Mouse (Mus musculus) lung, embryonic 15.5 days (tissue): ENCODE results near the gene C330021F23Rik. TPM values are rescaled to one million over a fixed set of nuclear protein-coding genes. Genes with fewer than 3 reads are reported as not detected.

Source experiments
- ATAC-seq: fragments of 200-750 bp; cut with Nextera tagmentation; 2 replicates; pipeline ENCODE4 v1.8.0; 2017; ENCODE audit warnings: moderate number of reproducible peaks, borderline replicate concordance; ENCODE audit not compliant: low FRiP score, low TSS enrichment; ENCODE audit errors: extremely low read depth
- H3K27ac ChIP-seq: fragments of 300-500 bp; sonication (generic); 2 replicates; pipeline ENCODE4 v1.5.1; 2015; ENCODE audit warnings: moderate library complexity, mild to moderate bottlenecking, inconsistent platforms
- H3K27me3 ChIP-seq: fragments of 300-500 bp; sonication (generic); 2 replicates; pipeline ENCODE4 v1.6.1; 2015; ENCODE audit warnings: inconsistent platforms
- H3K36me3 ChIP-seq: fragments of 300-500 bp; sonication (generic); 2 replicates; pipeline ENCODE4 v1.6.1; 2015; ENCODE audit warnings: inconsistent platforms
- H3K4me1 ChIP-seq: fragments of 300-500 bp; sonication (generic); 2 replicates; pipeline ENCODE4 v1.6.1; 2015; ENCODE audit warnings: inconsistent platforms
- H3K4me2 ChIP-seq: fragments of 300-500 bp; sonication (generic); 2 replicates; pipeline ENCODE4 v1.6.1; 2015; ENCODE audit warnings: inconsistent platforms, mild to moderate bottlenecking, moderate library complexity
- H3K4me3 ChIP-seq: fragments of 300-500 bp; sonication (generic); 2 replicates; pipeline ENCODE4 v1.5.1; 2015; ENCODE audit warnings: mild to moderate bottlenecking, inconsistent platforms
- H3K9ac ChIP-seq: fragments of 300-500 bp; sonication (generic); 2 replicates; pipeline ENCODE4 v1.6.1; 2015; ENCODE audit warnings: inconsistent platforms
- H3K9me3 ChIP-seq: fragments of 300-500 bp; sonication (generic); 2 replicates; pipeline ENCODE4 v1.6.1; 2016; ENCODE audit warnings: inconsistent platforms
- WGBS: fragments of 180-500 bp; shearing (Covaris S2); methylation state at CpG from one replicate; pipeline ENCODE4 v1.1.7; 2015; 5-methylcytosine and 5-hydroxymethylcytosine counted together
- polyA plus RNA-seq: library from polyadenylated mRNA; unstranded; fragments of >200 nt; fragmentation: Nextera tagmentation; extraction: Ambion mirVana; gene quantifications from 2 replicates; pipeline ENCODE4 v1.2.1, GENCODE M21; 2015

The C330021F23Rik gene
- 0.77 and 1.1 TPM in 2 replicates for polyA plus RNA-seq

DNA sequence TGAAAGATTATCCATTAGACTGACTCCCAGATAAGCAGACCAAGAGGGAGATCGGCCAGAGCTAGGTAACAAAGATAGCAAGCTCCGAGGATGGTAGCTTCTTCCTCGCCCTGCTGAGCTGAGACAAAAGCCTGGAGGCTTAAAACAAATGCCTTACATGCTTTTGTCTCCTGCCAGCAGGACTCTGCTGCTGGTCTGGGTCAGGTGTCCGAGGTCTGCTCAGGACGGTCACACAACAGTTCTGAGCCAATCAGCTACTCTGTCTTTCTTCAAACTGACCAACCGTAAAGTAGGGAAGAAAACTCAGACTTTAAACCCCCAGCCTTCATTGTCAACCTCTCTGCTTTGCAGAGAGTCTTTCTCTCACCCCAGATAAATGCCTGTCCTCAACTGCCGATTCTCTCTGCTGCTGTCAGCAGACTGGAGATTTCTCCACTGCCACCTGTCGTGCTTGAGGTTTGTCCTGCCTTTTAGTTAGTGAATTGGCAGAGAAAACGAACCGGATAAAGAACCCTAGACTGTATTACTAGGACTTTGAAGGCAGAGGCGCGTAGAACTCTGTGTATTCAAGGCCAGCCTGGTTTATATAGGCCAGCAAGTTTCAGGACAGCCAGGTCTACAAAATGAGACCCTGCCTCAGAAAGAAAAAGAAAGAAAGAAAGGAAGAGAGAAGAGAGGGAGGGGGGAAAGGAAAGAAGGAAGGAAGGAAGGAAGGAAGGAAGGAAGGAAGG, at the start of gene C330021F23Rik:
Gene C330021F23Rik (plus strand): TSS at position 350 of the 731 bp plus-strand sequence.
- no peak for ATAC-seq
- Histone ChIP-seq H3K27me3 (no peaks in the 10 kb centered on the region), H3K4me1 (0 out of 2 replicates have a peak, but pooled peaks cover 4% of the 10 kb centered on the region), H3K4me3 (no peak within 1 kb of the TSS), H3K27ac (no peak within 1 kb of the TSS), H3K4me2 (peak within 1 kb of the TSS; percentile 33), H3K9ac (no peak within 1 kb of the TSS), H3K36me3 (no peaks in the 10 kb centered on the region), H3K9me3 (no peaks in the 10 kb centered on the region)
- 5% methylated on average over 12 of the region's 12 CpGs for WGBS

DNA sequence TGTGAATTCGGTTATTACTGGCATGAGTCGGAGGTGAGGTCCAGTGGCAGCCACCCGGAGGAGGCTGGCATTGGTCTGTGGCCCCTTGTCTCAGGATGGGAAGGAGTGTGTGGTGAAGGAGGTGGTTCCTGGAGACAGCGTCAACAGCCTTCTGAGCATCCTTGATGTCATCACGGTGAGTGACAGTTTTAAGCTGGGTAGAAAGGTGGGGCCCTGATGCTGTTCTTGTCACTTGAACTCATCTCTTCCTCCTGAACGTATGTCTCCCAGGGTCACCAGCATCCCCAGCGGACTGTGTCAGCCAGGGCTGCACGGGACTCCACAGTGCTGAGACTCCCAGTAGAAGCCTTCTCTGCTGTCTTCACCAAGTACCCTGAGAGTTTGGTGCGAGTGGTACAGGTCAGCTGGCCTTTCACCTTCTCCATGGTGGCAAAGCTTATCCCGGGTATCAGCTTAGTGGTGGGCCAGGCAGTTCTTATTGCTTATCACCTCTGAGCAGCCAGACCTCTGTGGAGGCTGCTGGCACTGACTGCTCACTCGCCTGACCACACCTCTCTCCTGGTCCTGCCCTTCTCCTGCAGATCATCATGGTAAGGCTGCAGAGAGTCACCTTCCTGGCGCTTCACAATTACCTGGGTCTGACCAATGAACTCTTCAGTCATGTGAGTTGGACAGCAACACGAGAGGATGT, 45.6 kb upstream of the C330021F23Rik start:
- Histone ChIP-seq H3K4me1 (0 out of 2 replicates have a peak, but pooled peaks cover 8% of the 10 kb centered on the region), H3K9me3 (no peaks in the 10 kb centered on the region), H3K4me2 (no peak overlapping the region), H3K4me3 (no peak overlapping the region), H3K27me3 (no peaks in the 10 kb centered on the region), H3K36me3 (peaks cover 44% of the 10 kb centered on the region), H3K27ac (no peak overlapping the region), H3K9ac (no peak overlapping the region)
- WGBS, result 90% methylated on average over 13 of the region's 13 CpGs
- peak; percentile 56; the same call in 1 of the 2 replicates for ATAC-seq

DNA sequence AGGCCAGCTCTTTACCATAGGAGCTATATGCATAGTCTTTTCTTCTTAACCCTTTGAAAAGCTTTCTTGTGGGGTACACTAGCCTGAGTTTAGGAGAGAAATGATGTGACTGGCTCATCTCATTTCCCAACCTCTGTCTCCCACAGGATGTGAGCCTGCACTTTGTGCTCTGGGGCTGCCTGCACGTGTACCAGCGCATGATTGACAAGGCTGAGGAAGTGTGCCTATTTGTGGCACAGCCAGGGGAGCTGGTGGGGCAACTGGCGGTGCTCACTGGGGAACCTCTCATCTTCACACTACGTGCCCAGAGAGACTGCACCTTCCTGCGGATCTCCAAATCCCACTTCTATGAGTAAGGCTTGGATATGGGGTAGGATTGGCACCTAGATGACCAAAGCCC, 37.0 kb upstream of the C330021F23Rik start:
- Histone ChIP-seq H3K27ac (no peak overlapping the region), H3K4me1 (no peaks in the 10 kb centered on the region), H3K4me2 (no peak overlapping the region), H3K36me3 (peaks cover 25% of the 10 kb centered on the region), H3K4me3 (no peak overlapping the region), H3K9ac (no peak overlapping the region), H3K9me3 (no peaks in the 10 kb centered on the region), H3K27me3 (no peaks in the 10 kb centered on the region)
- WGBS, result 86% methylated on average over 5 of the region's 5 CpGs
- no peak for ATAC-seq

DNA sequence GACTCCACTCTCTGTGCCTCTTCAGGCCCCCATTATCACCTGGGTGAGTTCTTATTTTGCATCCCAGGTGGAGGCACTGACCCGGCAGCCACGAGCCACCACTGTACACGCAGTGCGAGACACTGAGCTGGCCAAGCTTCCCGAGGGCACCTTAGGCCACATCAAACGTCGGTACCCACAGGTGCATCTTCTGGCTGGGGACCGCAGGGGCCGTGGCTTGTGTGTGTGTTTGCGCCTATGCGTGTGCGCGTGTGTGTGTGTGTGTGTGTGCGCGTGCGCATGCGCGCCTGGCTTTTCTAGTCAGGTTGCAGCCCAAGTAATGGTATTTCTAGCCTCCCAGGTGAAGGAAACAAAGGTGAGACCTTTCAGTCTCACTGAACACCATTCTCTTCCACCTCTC, 35.9 kb upstream of the C330021F23Rik start:
- Histone ChIP-seq H3K4me1 (no peaks in the 10 kb centered on the region), H3K4me2 (no peak overlapping the region), H3K36me3 (peaks cover 20% of the 10 kb centered on the region), H3K4me3 (no peak overlapping the region), H3K9me3 (no peaks in the 10 kb centered on the region), H3K27ac (no peak overlapping the region), H3K9ac (no peak overlapping the region), H3K27me3 (no peaks in the 10 kb centered on the region)
- 94% methylated on average over 18 of the region's 18 CpGs for WGBS
- no peak for ATAC-seq

DNA sequence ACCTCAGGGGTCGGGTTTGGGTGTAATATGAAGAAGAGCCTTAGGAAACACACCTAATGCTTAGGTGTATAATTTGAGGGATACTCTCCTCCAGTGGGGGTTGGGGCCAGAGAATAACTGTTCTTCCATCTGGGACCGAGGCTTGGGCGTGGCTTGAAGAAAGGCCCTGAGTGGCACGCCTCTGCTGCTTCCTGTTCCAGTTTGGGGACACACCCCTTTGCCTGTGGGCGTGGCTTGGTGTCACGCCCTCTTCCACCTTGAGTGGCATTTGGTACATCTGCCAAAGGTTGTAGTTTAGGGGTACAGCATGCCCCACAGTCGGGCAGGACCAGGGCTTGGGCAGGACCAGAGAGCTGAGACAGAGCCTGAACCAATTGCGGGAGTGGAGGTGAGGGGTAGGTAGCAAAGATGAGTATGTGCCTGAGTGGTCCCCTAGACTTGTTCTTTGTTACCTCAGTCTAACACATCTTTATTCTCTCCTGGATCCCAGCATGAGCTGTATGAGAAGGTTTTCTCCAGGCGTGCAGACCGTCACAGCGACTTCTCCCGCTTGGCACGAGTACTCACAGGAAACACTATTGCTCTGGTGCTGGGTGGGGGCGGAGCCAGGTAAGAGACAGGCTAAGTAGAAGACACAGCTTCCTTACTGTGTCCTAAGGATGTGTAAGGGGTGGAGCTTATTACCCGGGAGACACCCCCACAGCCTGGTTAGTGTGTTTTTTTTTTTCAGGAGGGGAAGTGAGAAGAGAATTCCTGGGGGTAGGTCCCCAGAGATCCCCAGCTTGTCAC, 31.5 kb upstream of the C330021F23Rik start:
- Histone ChIP-seq H3K9me3 (no peaks in the 10 kb centered on the region), H3K4me3 (no peak overlapping the region), H3K36me3 (peaks cover 32% of the 10 kb centered on the region), H3K4me1 (no peaks in the 10 kb centered on the region), H3K27ac (no peak overlapping the region), H3K27me3 (no peaks in the 10 kb centered on the region), H3K9ac (no peak overlapping the region), H3K4me2 (no peak overlapping the region)
- 61% methylated on average over 15 of the region's 15 CpGs for WGBS
- ATAC-seq, result peak; percentile 29; the same call in 1 of the 2 replicates

DNA sequence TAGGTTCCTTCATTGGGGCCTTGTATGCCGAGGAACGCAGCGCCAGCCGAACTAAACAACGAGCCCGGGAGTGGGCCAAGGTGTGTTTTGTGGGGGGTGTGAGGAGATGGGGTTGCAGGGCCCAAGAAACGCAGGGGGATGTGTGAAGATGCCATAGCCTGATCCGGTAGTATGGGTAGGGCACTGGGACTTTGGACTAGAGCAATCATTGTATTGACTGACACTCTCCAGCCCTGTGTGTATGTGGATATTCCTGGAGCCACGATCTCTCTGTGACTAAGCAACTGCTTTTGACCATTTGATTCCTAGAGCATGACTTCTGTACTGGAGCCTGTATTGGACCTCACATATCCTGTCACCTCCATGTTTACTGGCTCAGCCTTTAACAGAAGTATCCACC, 30.9 kb upstream of the C330021F23Rik start:
- H3K9me3 ChIP-seq, result no peaks in the 10 kb centered on the region
- H3K4me1 ChIP-seq, result no peaks in the 10 kb centered on the region
- ATAC-seq, result no peak
- no peak overlapping the region for H3K4me2 ChIP-seq
- H3K4me3 ChIP-seq, result no peak overlapping the region
- peaks cover 31% of the 10 kb centered on the region for H3K36me3 ChIP-seq
- 91% methylated on average over 9 of the region's 9 CpGs for WGBS
- H3K27me3 ChIP-seq, result no peaks in the 10 kb centered on the region
- no peak overlapping the region for H3K27ac ChIP-seq
- H3K9ac ChIP-seq, result no peak overlapping the region

DNA sequence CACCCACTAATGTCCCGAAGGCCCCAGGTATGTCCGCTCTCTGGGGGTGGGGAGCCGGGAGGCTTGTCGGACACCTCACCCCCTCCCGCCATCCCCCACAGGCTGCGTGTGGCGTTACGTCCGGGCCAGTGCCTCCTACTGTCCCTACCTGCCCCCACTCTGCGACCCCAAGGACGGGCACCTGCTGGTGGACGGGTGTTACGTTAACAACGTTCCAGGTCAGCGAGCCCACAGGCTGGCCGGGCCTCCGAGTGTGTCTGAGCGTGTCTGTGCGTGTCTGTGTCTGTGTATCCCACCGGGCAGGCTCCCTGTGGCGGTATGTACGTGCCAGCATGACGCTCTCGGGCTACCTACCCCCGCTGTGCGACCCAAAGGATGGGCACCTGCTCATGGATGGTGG, 30.1 kb upstream of the C330021F23Rik start:
- H3K27me3 ChIP-seq, result no peaks in the 10 kb centered on the region
- H3K27ac ChIP-seq, result no peak overlapping the region
- no peak overlapping the region for H3K9ac ChIP-seq
- H3K4me3 ChIP-seq, result no peak overlapping the region
- peaks cover 32% of the 10 kb centered on the region for H3K36me3 ChIP-seq
- WGBS, result 92% methylated on average over 26 of the region's 26 CpGs
- no peak for ATAC-seq
- H3K4me1 ChIP-seq, result no peaks in the 10 kb centered on the region
- no peaks in the 10 kb centered on the region for H3K9me3 ChIP-seq
- H3K4me2 ChIP-seq, result no peak overlapping the region

DNA sequence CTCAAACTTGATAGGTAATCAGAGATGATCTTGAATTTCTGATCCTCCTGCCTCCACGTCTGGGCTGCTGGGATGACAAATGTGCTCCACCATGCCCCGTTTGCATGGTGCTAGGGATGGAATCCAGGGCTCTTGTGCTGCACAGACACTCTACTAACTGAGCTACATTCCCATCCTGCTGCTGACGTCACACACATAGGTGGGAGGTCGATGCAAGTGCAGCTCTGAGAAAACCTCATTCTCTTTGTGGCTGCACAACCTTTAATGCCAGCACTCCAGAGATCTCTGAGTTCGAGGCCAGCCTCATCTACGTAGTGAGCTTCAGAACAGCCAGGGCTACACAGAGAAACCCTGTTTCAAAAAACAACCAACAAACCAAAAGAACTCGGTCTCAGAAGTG, 28.6 kb upstream of the C330021F23Rik start:
- Histone ChIP-seq H3K27me3 (no peaks in the 10 kb centered on the region), H3K4me2 (no peak overlapping the region), H3K9me3 (no peaks in the 10 kb centered on the region), H3K27ac (no peak overlapping the region), H3K4me1 (no peaks in the 10 kb centered on the region), H3K36me3 (peaks cover 47% of the 10 kb centered on the region), H3K4me3 (no peak overlapping the region), H3K9ac (no peak overlapping the region)
- ATAC-seq, result no peak
- 77% methylated on average over 7 of the region's 7 CpGs for WGBS

DNA sequence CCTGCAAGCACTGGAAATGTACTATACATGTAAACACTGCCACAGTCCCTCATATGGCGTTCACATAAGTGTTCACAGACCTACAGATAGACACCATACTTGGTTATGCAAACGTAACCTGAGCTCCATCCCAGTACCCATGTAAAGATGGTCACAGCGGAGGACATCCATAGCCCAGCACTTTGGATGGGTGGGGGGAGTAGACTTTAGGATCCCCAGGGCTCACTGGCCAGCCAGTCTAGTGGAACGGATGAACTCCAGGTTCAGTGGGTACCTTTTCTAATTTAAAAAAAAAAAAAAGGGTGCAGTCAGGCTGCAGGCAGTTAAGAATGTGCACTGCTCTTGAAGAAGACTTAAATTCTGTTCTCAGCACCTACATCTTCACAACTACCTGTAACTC, 27.7 kb upstream of the C330021F23Rik start:
- ATAC-seq, result no peak
- Histone ChIP-seq H3K4me1 (no peaks in the 10 kb centered on the region), H3K4me3 (no peak overlapping the region), H3K27ac (no peak overlapping the region), H3K9ac (no peak overlapping the region), H3K9me3 (no peaks in the 10 kb centered on the region), H3K36me3 (peaks cover 53% of the 10 kb centered on the region), H3K27me3 (no peaks in the 10 kb centered on the region), H3K4me2 (no peak overlapping the region)
- WGBS, result 84% methylated on average over 4 of the region's 4 CpGs

DNA sequence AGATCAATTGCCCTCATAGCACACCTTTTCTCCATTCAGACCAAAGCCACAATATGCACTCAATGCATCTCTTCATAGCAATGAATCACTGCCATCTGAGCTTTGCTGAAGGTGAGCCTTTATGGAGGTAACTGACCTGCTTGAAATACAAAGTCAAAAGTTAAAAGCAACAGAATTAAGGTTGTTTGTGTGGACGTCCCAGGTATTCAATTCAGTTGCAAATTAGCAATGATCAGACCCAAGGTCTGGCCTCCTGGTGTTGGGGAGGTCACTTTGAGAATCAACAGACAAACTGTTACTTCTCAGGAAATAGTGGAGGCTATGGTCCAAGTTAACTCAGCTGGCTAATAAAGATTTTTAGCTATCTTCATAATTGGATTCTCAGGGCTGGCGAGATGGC, 21.3 kb upstream of the C330021F23Rik start:
- 84% methylated on average over 2 of the region's 2 CpGs for WGBS
- Histone ChIP-seq H3K4me1 (no peaks in the 10 kb centered on the region), H3K9me3 (no peaks in the 10 kb centered on the region), H3K36me3 (peaks cover 33% of the 10 kb centered on the region), H3K4me2 (no peak overlapping the region), H3K9ac (no peak overlapping the region), H3K4me3 (no peak overlapping the region), H3K27ac (no peak overlapping the region), H3K27me3 (no peaks in the 10 kb centered on the region)
- ATAC-seq, result no peak

DNA sequence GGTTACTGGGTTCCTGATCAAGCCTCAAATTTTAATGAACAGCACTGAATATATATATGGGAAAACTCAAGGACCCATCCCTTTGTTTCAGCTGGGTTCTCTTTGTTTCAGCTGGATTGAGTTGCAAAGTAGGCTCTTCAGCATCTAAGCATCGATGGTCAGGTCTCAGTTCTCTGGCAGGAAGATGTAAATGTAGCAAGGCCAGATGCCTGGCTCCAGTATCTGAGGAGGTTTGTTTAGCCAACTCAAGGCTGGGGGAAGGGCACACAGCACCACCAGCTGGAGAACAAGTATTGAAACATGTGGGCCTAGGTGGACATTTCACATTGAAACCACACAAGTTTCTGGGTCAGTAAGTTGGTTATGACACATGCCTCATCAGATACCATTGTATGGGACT, 15.6 kb upstream of the C330021F23Rik start:
- 92% methylated on average over 1 of the region's 1 CpGs for WGBS
- Histone ChIP-seq H3K4me3 (no peak overlapping the region), H3K36me3 (no peaks in the 10 kb centered on the region), H3K9me3 (no peaks in the 10 kb centered on the region), H3K4me1 (no peaks in the 10 kb centered on the region), H3K9ac (no peak overlapping the region), H3K27ac (no peak overlapping the region), H3K4me2 (no peak overlapping the region), H3K27me3 (no peaks in the 10 kb centered on the region)
- ATAC-seq, result no peak

DNA sequence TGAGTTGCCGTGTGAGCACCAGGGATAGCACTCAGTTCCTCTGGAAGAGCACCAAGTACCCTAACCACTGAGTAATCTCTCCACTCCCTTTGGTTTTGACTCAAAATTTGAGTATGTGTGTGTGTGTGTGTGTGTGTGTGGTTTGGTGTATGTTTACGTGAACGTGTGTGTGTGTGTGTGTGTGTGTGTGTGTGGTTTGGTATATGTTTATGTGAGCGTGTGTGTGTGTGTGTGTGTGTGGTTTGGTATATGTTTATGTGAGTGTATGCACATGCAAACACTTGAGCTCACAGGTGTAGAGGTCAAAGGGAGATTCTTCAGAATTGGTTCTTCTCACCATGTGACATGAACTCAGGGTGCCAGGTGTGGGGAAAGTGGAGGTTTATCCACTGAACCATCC, 11.7 kb upstream of the C330021F23Rik start:
- H3K4me2 ChIP-seq, result no peak overlapping the region
- peak; percentile 94 for ATAC-seq
- no peak overlapping the region for H3K27ac ChIP-seq
- H3K4me1 ChIP-seq, result no peaks in the 10 kb centered on the region
- H3K9ac ChIP-seq, result no peak overlapping the region
- WGBS, result 53% methylated on average over 4 of the region's 4 CpGs
- H3K27me3 ChIP-seq, result no peaks in the 10 kb centered on the region
- H3K9me3 ChIP-seq, result no peaks in the 10 kb centered on the region
- no peak overlapping the region for H3K4me3 ChIP-seq
- no peaks in the 10 kb centered on the region for H3K36me3 ChIP-seq
